Mouse (Mus musculus): ENCODE results near the gene Prex1. TPM values are rescaled to one million over a fixed set of nuclear protein-coding genes. Genes with fewer than 3 reads are reported as not detected.
"Not testable (repeated sequence)": the region's sequence is repeated elsewhere in the genome, so short reads cannot be mapped to it uniquely, and the experiment has no call there.

Gene Prex1
- polyA plus RNA-seq, 1 experiment from 2014 or later: 47.8 TPM

DNA sequence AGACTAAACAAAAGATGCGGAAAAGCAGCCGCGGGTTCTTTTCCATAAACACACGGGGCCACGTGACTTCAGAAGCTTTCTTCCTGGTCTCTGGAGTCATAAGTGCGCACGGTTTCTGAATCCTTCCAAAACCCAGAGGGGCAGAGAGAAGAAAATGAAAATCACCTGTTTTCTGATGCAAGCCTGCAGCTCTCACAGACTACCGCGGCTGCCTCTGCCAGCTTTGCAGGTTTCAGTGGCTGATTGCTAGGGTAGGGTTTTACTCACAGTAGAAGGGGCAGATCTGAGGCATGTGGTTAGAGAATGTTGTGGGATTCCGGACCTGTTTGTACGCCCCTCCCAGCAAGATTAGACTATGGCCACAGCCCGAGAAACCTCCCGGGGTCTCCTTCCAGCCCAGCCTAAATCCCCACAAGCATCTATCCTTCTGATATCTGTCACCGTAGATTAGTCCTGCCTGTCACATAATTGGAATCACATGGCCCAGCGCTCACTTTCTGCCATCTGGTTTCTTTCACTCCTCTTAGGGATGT is 21.9 kb upstream of the Prex1 start:
- no peak overlapping the region for H3K9ac ChIP-seq
- H3K4me1 ChIP-seq: peaks cover 9% of the 10 kb centered on the region
- no peaks in the 10 kb centered on the region for H3K27me3 ChIP-seq (replicated peaks)
- ATAC-seq (ENCODE audit: low FRiP score, low read depth): no peak
- no peaks in the 10 kb centered on the region for H3K9me3 ChIP-seq
- no peak overlapping the region for H3K27ac ChIP-seq
- no peak overlapping the region for H3K4me2 ChIP-seq (replicated peaks)
- WGBS: 50% methylated on average over 15 of the region's 15 CpGs
- no peak overlapping the region for H3K4me3 ChIP-seq
- no peaks in the 10 kb centered on the region for H3K36me3 ChIP-seq

DNA sequence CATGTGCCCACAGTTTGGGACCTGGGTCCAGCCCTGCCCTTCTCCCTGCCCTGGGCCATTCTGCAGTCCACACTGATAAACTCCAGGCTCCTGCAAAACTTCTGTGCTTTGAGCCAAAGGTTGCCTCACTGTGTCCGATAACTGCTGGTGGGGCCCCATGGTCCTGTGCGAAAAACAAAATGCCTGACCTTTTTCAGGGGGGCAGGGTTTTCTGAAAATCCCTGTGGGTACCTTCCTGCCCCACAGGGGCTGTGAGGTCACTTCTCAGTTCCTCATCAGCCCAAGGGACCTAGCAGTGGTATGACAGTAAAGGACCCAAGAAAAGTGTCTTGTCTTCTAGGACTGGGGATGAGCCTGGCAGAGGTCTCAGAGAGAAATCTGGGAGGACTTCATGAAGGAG is 19.2 kb upstream of the Prex1 start:
- 93% methylated on average over 2 of the region's 2 CpGs for WGBS

DNA sequence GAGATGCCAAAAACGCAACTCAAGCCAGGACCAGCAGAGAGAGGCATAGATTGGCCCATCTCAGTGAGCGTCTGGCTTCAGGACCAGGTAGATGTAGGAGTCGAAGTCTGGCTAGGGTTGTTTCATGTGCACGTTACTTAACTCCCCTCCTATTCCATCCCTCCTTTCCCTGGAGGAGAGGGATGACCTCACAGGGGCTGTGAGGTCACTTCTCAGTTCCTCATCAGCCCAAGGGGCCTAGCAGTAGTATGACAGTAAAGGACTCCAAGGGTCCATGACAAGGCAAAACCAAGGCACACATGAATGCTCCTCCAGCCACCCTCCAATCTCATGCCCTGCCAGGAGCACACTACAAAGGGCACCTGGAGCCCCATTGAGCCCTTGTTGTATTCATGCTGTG is 18.5 kb upstream of the Prex1 start:
- Histone ChIP-seq H3K4me3 (no peak overlapping the region), H3K9ac (no peak overlapping the region), H3K27me3 (replicated peaks) (no peaks in the 10 kb centered on the region), H3K4me1 (peaks cover 29% of the 10 kb centered on the region), H3K9me3 (no peaks in the 10 kb centered on the region), H3K36me3 (no peaks in the 10 kb centered on the region), H3K4me2 (replicated peaks) (no peak overlapping the region), H3K27ac (no peak overlapping the region)
- WGBS: 88% methylated on average over 4 of the region's 4 CpGs
- ATAC-seq (ENCODE audit: low FRiP score, low read depth): no peak

More for the DNA sequence above, 19.2 kb upstream of the Prex1 start:
- Histone ChIP-seq H3K4me2 (replicated peaks) (no peak overlapping the region), H3K36me3 (no peaks in the 10 kb centered on the region), H3K27me3 (replicated peaks) (no peaks in the 10 kb centered on the region), H3K4me1 (peaks cover 27% of the 10 kb centered on the region), H3K27ac (no peak overlapping the region), H3K4me3 (no peak overlapping the region), H3K9me3 (no peaks in the 10 kb centered on the region), H3K9ac (no peak overlapping the region)
- no peak for ATAC-seq (ENCODE audit: low FRiP score, low read depth)

- not testable (repeated sequence) for H3K9me3 ChIP-seq; H3K27ac ChIP-seq; H3K4me2 ChIP-seq (replicated peaks); ATAC-seq (ENCODE audit: low FRiP score, low read depth); H3K9ac ChIP-seq; H3K36me3 ChIP-seq; H3K27me3 ChIP-seq (replicated peaks); H3K4me3 ChIP-seq
- H3K4me1 ChIP-seq: peaks cover 33% of the 10 kb centered on the region
- WGBS: 86% methylated on average over 1 of the region's 1 CpGs
These were observed 17.7 kb upstream of the Prex1 start for GRCm38 (mm10) chr2:166731102-166731883.

DNA sequence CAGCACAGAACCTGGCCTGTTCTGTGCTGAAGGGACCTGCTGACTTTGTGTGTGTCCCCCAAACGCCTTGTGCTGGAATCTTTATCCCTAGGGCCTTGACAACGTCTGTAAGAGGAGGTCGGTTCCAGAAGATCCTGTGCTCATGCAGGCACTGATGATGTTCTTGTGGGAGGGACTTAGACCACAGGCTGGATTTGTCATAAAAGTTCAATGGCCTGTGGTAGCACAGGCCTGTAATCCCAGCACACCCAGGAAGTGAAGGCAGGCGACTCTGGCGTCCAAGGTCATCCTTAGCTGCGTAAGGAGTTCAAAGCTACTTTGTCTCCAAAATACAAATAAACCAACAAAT is 16.9 kb upstream of the Prex1 start:
- WGBS: 39% methylated on average over 6 of the region's 6 CpGs
- H3K4me1 ChIP-seq: peaks cover 33% of the 10 kb centered on the region
- peak; percentile 19; the same call in 1 of the 2 replicates for ATAC-seq (ENCODE audit: low FRiP score, low read depth)
- no peaks in the 10 kb centered on the region for H3K27me3 ChIP-seq (replicated peaks)
- H3K36me3 ChIP-seq: no peaks in the 10 kb centered on the region
- peak overlapping the region; percentile 44 for H3K4me2 ChIP-seq (replicated peaks)
- no peak overlapping the region for H3K9ac ChIP-seq
- H3K9me3 ChIP-seq: no peaks in the 10 kb centered on the region
- peak overlapping the region; percentile 76 for H3K27ac ChIP-seq
- no peak overlapping the region for H3K4me3 ChIP-seq

DNA sequence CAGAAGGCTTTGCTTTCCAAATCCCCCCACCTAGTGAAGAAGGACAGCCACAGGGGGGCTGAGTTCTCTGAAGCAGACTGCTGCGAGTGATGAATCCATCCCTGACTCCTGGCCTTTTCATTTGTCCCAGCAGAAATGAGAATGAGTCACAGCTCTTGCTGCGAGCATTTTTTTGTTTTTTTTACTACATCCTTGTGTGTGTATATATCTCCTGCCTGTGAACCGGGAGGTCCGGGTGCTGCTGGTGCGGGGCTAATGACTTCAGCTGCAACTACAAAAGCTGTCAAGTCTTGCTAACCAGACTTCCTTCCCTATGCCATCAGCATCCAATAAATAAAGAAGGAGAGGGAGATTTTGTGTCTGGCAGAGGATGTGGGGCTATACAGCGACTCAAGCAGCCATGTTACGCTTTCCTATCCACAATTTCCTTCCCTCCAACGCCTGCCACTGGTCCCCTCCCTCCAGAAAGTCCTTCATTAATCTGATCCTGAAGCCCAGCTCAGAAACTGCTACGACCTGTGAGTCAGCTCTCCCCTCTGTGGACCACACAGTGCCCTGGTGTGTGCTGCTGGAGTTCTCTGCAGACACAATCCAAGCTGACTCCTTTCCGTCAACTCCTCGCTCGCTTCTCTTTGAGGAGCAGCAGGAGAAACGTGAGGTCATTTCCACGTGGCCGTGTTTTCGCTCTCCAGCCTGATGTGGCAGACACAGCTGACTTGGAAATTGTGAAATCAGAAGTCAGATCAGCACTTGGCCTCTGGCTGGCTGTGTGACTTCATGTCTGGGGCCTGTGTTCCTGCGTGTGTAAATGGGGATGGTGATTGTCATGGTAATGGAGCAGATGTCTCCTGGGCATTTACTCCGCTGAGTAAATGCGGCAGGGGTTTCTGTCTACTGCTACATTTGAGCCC is 16.3 kb upstream of the Prex1 start:
- Histone ChIP-seq H3K9me3 (no peaks in the 10 kb centered on the region), H3K9ac (peak overlapping the region; percentile 38; the same call in 1 of the 2 replicates), H3K4me2 (replicated peaks) (peak overlapping the region; percentile 44), H3K27ac (peak overlapping the region; percentile 76), H3K36me3 (no peaks in the 10 kb centered on the region), H3K27me3 (replicated peaks) (no peaks in the 10 kb centered on the region), H3K4me3 (no peak overlapping the region), H3K4me1 (peaks cover 33% of the 10 kb centered on the region)
- WGBS: 10% methylated on average over 19 of the region's 19 CpGs
- ATAC-seq (ENCODE audit: low FRiP score, low read depth): peak; percentile 77

DNA sequence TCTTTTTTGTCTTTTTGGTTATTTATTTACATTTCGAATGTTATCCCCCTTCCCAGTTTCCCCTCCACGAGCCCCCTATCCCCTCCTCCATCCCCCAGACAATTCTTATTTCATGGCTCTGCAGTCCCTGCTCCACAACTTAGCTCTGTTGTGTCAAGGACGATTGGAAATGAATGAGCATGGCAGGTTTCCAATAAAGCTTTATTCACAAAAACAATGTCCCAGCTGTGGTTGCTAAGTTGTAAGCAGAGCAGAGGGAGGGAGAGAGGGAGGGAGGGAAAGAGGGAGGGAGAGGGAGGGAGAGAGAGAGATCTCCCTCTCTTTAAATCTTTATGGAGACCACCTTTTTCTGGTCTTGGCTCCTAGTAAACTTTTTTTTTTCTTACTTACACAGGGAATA is 15.4 kb upstream of the Prex1 start:
- Histone ChIP-seq H3K4me3 (no peak overlapping the region), H3K36me3 (no peaks in the 10 kb centered on the region), H3K27ac (no peak overlapping the region), H3K27me3 (replicated peaks) (no peaks in the 10 kb centered on the region), H3K9ac (no peak overlapping the region), H3K4me1 (peaks cover 33% of the 10 kb centered on the region), H3K4me2 (replicated peaks) (no peak overlapping the region), H3K9me3 (no peaks in the 10 kb centered on the region)
- 27% methylated on average over 3 of the region's 3 CpGs for WGBS
- no peak for ATAC-seq (ENCODE audit: low FRiP score, low read depth)

DNA sequence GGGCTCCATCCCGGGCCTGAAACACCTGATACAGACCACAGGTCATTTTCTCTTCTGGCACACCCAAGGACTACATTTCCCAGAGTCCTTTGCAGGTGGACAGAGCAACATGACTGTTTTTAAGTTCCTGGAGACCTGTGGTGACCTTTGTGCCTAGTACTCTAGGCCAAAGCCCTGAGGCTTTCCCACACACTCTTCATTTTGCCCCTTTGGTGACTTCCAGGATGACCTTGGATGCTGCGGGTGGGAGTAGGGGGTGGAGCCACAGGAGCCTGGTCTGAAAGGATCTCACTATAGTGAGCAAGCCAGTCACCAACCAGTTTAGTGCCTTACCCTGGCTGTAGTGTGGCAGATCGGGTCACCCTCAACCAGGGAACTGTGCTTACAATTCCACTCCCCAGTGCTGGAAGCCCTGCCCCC is 14.6 kb upstream of the Prex1 start:
- H3K9ac ChIP-seq: no peak overlapping the region
- 40% methylated on average over 3 of the region's 3 CpGs for WGBS
- H3K4me2 ChIP-seq (replicated peaks): no peak overlapping the region
- ATAC-seq (ENCODE audit: low FRiP score, low read depth): no peak
- peaks cover 33% of the 10 kb centered on the region for H3K4me1 ChIP-seq
- H3K9me3 ChIP-seq: no peaks in the 10 kb centered on the region
- H3K27me3 ChIP-seq (replicated peaks): no peaks in the 10 kb centered on the region
- no peak overlapping the region for H3K27ac ChIP-seq
- no peaks in the 10 kb centered on the region for H3K36me3 ChIP-seq
- no peak overlapping the region for H3K4me3 ChIP-seq

DNA sequence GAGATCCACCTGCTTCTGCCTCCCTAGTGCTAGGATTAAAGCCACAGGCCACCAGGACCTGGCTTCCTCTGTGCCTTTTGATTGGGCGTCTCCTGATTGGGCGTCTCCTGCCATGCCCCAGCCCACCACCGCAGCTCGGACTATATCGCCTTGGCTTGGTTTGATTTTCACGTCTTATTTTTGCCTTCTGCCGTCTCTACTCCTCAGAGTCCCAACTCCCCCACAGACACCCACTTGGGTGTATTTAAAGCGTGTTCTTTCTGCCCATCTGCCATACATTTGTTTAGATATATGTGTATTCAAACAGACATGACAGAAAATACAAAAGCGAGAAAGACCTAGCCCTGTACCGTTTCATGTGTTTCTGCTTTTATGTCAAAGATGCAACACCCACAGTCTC is 14.2 kb upstream of the Prex1 start:
- 82% methylated on average over 10 of the region's 10 CpGs for WGBS
- ATAC-seq (ENCODE audit: low FRiP score, low read depth): no peak

DNA sequence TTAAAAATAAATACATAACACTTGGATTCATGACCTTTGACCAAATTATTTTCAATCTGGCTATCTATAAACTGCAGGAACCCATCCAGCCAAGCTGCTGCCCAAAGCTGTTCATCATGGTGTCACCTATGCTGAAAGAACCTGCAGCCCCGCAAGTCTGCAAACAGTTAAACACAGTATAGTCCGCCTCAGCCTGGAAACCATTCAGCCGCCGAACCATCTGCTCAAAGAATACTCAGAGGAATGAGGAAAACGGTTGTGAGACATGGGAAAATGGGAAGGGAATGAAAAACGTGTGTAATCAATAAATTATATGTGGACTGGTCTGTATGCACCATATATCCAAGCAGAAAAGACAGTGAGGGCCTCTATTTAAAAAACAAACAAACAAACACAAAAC is 13.3 kb upstream of the Prex1 start:
- WGBS: 33% methylated on average over 6 of the region's 6 CpGs
- Histone ChIP-seq H3K4me1 (peaks cover 31% of the 10 kb centered on the region), H3K36me3 (no peaks in the 10 kb centered on the region), H3K27ac (no peak overlapping the region), H3K9ac (no peak overlapping the region), H3K27me3 (replicated peaks) (no peaks in the 10 kb centered on the region), H3K9me3 (no peaks in the 10 kb centered on the region), H3K4me3 (no peak overlapping the region), H3K4me2 (replicated peaks) (no peak overlapping the region)
- no peak for ATAC-seq (ENCODE audit: low FRiP score, low read depth)

More for the DNA sequence above, 14.2 kb upstream of the Prex1 start:
- no peak overlapping the region for H3K4me3 ChIP-seq
- H3K36me3 ChIP-seq: no peaks in the 10 kb centered on the region
- no peak overlapping the region for H3K4me2 ChIP-seq (replicated peaks)
- no peak overlapping the region for H3K27ac ChIP-seq
- H3K4me1 ChIP-seq: peaks cover 33% of the 10 kb centered on the region
- H3K9ac ChIP-seq: no peak overlapping the region
- H3K9me3 ChIP-seq: no peaks in the 10 kb centered on the region
- no peaks in the 10 kb centered on the region for H3K27me3 ChIP-seq (replicated peaks)

- Histone ChIP-seq H3K9ac (no peak overlapping the region), H3K27me3 (replicated peaks) (no peaks in the 10 kb centered on the region), H3K27ac (no peak overlapping the region), H3K4me1 (no peaks in the 10 kb centered on the region), H3K4me2 (replicated peaks) (no peak overlapping the region), H3K4me3 (no peak overlapping the region), H3K36me3 (no peaks in the 10 kb centered on the region), H3K9me3 (no peaks in the 10 kb centered on the region)
- 68% methylated on average over 3 of the region's 3 CpGs for WGBS
- ATAC-seq (ENCODE audit: low FRiP score, low read depth): no peak
These were observed 6.8 kb upstream of the Prex1 start for GRCm38 (mm10) chr2:166720416-166720815.

DNA sequence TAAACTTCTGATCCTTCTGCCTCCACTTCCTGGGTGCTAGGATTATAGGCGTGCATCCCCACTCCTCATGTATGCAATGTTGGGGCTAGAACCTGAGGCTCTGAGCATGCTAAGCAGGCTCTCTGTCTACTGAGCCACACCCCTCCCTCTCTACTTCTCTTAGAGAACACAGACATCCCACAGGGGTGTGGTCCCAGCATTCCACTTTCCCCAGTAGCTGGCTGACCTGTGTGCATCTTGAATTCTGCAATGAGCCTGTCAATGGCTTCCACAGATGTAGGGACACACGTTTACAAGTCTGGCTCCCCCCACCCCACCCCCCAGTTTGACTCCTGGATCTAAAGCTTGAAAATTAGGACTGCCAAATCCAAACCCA is 6.3 kb upstream of the Prex1 start:
- no peak for ATAC-seq (ENCODE audit: low FRiP score, low read depth)
- 66% methylated on average over 2 of the region's 2 CpGs for WGBS
- no peaks in the 10 kb centered on the region for H3K9me3 ChIP-seq
- H3K4me3 ChIP-seq: no peak overlapping the region
- no peaks in the 10 kb centered on the region for H3K36me3 ChIP-seq
- H3K4me2 ChIP-seq (replicated peaks): no peak overlapping the region
- H3K27ac ChIP-seq: no peak overlapping the region
- H3K4me1 ChIP-seq: peaks cover under 1% of the 10 kb centered on the region; the same call in 1 of the 2 replicates
- H3K9ac ChIP-seq: no peak overlapping the region
- H3K27me3 ChIP-seq (replicated peaks): no peaks in the 10 kb centered on the region
